Mouse (Mus musculus) regulatory T cell (primary cell): ENCODE measurements around the gene Slc15a1.

Source experiments
- in situ Hi-C: fragments of 300-600 bp; cut with MboI, MseI; formaldehyde crosslinking; loops from one replicate; pipeline ENCODE4 v1.15.1; 2025; ENCODE audit warnings: high pct_unique_total_duplicates

Gene Slc15a1

GRCm38 (mm10) chr14:121493712-121494111, 11.3 kb downstream of the Slc15a1 start:
- in situ Hi-C loops = no loop called here

GRCm38 (mm10) chr14:121492328-121492727, 12.7 kb downstream of the Slc15a1 start:
- in situ Hi-C loops = no loop called here

- in situ Hi-C loops = no loop called here
These were observed 19.3 kb downstream of the Slc15a1 start for GRCm38 (mm10) chr14:121485722-121486121.

GRCm38 (mm10) chr14:121484436-121484835, 20.6 kb downstream of the Slc15a1 start:
- in situ Hi-C loops = no loop called here

GRCm38 (mm10) chr14:121482181-121482580, 22.9 kb downstream of the Slc15a1 start:
- in situ Hi-C loops = no loop called here

- in situ Hi-C loops = no loop called here
These were observed 23.5 kb downstream of the Slc15a1 start for GRCm38 (mm10) chr14:121481591-121481990.

GRCm38 (mm10) chr14:121479096-121479495, 26.0 kb downstream of the Slc15a1 start:
- in situ Hi-C loops = no loop called here

GRCm38 (mm10) chr14:121477925-121478693, 26.9 kb downstream of the Slc15a1 start:
- in situ Hi-C loops = no loop called here

GRCm38 (mm10) chr14:121473869-121474268, 31.2 kb downstream of the Slc15a1 start:
- in situ Hi-C loops = loop anchor here (5.0 kb wide), 1 partner anchor 98 kb away; no protein-coding TSS in a partner anchor

- in situ Hi-C loops = loop anchor here (5.0 kb wide), 1 partner anchor 101 kb away; no protein-coding TSS in a partner anchor
These were observed 33.4 kb downstream of the Slc15a1 start for GRCm38 (mm10) chr14:121471545-121472121.

- in situ Hi-C loops = no loop called here
These were observed 35.5 kb downstream of the Slc15a1 start for GRCm38 (mm10) chr14:121469601-121470000.

GRCm38 (mm10) chr14:121467646-121468045, 37.4 kb downstream of the Slc15a1 start:
- in situ Hi-C loops = no loop called here

GRCm38 (mm10) chr14:121466501-121466900, 38.6 kb downstream of the Slc15a1 start:
- in situ Hi-C loops = no loop called here

- in situ Hi-C loops = no loop called here
These were observed 40.7 kb downstream of the Slc15a1 start for GRCm38 (mm10) chr14:121464318-121464717.

- in situ Hi-C loops = no loop called here
These were observed 42.3 kb downstream of the Slc15a1 start for GRCm38 (mm10) chr14:121462756-121463155.

GRCm38 (mm10) chr14:121460966-121461365, 44.1 kb downstream of the Slc15a1 start:
- in situ Hi-C loops = no loop called here

GRCm38 (mm10) chr14:121458521-121458920, 46.5 kb downstream of the Slc15a1 start:
- in situ Hi-C loops = no loop called here

- in situ Hi-C loops = no loop called here
These were observed 47.5 kb downstream of the Slc15a1 start for GRCm38 (mm10) chr14:121457536-121457935.

GRCm38 (mm10) chr14:121456416-121457285, 48.4 kb downstream of the Slc15a1 start:
- in situ Hi-C loops = no loop called here

- in situ Hi-C loops = no loop called here
These were observed 49.1 kb downstream of the Slc15a1 start for GRCm38 (mm10) chr14:121455976-121456375.

GRCm38 (mm10) chr14:121455527-121455926, 49.5 kb downstream of the Slc15a1 start:
- in situ Hi-C loops = no loop called here

GRCm38 (mm10) chr14:121453130-121453529, 51.9 kb downstream of the Slc15a1 start:
- in situ Hi-C loops = loop anchor here (5.0 kb wide), 1 partner anchor 176 kb away; no protein-coding TSS in a partner anchor
